Mouse (Mus musculus) kidney, postnatal 0 days (tissue): ENCODE data around the gene Ift22. TPM values are rescaled to one million over a fixed set of nuclear protein-coding genes. Genes with fewer than 3 reads are reported as not detected.

Experiments used
- ATAC-seq: fragments of 200-750 bp; cut with Nextera tagmentation; replicated peaks from 2 replicates; pipeline ENCODE4 v1.8.0; 2017; ENCODE audit warnings: low read depth, moderate number of reproducible peaks, moderate TSS enrichment, moderate library complexity; ENCODE audit not compliant: low FRiP score
- DNase-seq: peaks from one replicate; pipeline ENCODE4 v3.0.0-alpha.2; 2016; ENCODE audit warnings: low spot score
- H3K27ac ChIP-seq: fragments of 300-500 bp; sonication (generic); 2 replicates; pipeline ENCODE4 v1.5.1; 2014; ENCODE audit warnings: mild to moderate bottlenecking
- H3K27me3 ChIP-seq: fragments of 300-500 bp; sonication (generic); 2 replicates; pipeline ENCODE4 v1.6.1; 2014; ENCODE audit warnings: low read length, mixed read lengths; ENCODE audit not compliant: insufficient read depth
- H3K36me3 ChIP-seq: fragments of 300-500 bp; sonication (generic); 2 replicates; pipeline ENCODE4 v1.6.1; 2014; ENCODE audit warnings: low read length, mixed read lengths; ENCODE audit not compliant: insufficient read depth
- H3K4me1 ChIP-seq: fragments of 300-500 bp; sonication (generic); replicated peaks from 2 replicates; pipeline ENCODE4 v1.6.1; 2014; ENCODE audit warnings: antibody characterized with exemption, low read length, mixed read lengths; ENCODE audit not compliant: insufficient read depth
- H3K4me2 ChIP-seq: fragments of 300-500 bp; sonication (generic); 2 replicates; pipeline ENCODE4 v1.6.1; 2014; ENCODE audit warnings: mild to moderate bottlenecking, low read length, moderate library complexity, mixed read lengths
- H3K4me3 ChIP-seq: fragments of 300-500 bp; sonication (generic); replicated peaks from 2 replicates; pipeline ENCODE4 v1.5.1; 2014; ENCODE audit warnings: low read depth, low read length
- H3K9ac ChIP-seq: fragments of 300-500 bp; sonication (generic); 2 replicates; pipeline ENCODE4 v1.6.1; 2014; ENCODE audit warnings: low read depth, low read length
- H3K9me3 ChIP-seq: fragments of 300-500 bp; sonication (generic); replicated peaks from 2 replicates; pipeline ENCODE4 v1.6.1; 2016; ENCODE audit warnings: low read length, inconsistent platforms, mixed read lengths
- CTCF ChIP-seq: IDR thresholded peaks from 2 replicates; pipeline ENCODE4 v1.5.1; 2016; ENCODE audit warnings: antibody characterized with exemption, low read depth, mild to moderate bottlenecking, moderate library complexity
- WGBS: fragments of 180-500 bp; shearing (Covaris S2); extraction: QIAGEN DNeasy Blood & Tissue Kit; methylation state at CpG from one replicate; pipeline ENCODE4 v1.1.7; 2014; 5-methylcytosine and 5-hydroxymethylcytosine counted together
- polyA plus RNA-seq: library from polyadenylated mRNA; unstranded; fragments of >200 nt; fragmentation: Nextera tagmentation; extraction: Ambion mirVana; gene quantifications from 2 replicates; pipeline ENCODE4 v1.2.1, GENCODE M21; 2015

Gene Ift22
- polyA plus RNA-seq, 1 experiment from 2014 or later = 75.8 TPM

- Histone ChIP-seq H3K27ac (peak within 1 kb of the TSS; percentile 37; the same call in 1 of the 2 replicates), H3K4me3 (peak within 1 kb of the TSS; percentile 38), H3K36me3 (no peaks in the 10 kb centered on the region), H3K4me2 (peak within 1 kb of the TSS; percentile 69), H3K9me3 (no peaks in the 10 kb centered on the region), H3K9ac (peak within 1 kb of the TSS; percentile 63), H3K4me1 (peaks cover 15% of the 10 kb centered on the region), H3K27me3 (no peaks in the 10 kb centered on the region)
- TF ChIP-seq CTCF = no peak
- WGBS = under 1% methylated on average over 44 of the region's 44 CpGs
- ATAC-seq (peak; percentile 31), DNase-seq (no peak)
These were observed 25.0 kb upstream of the Ift22 start, which contains the start of gene Col26a1 for GRCm38 (mm10) chr5:136882788-136883439. Gene Col26a1, minus strand, starts transcription at chr5:136883209.

GRCm38 (mm10) chr5:136886957-136887356 is 21.0 kb upstream of the Ift22 start:
- Histone ChIP-seq H3K36me3 (no peaks in the 10 kb centered on the region), H3K4me3 (no peak overlapping the region), H3K9me3 (no peaks in the 10 kb centered on the region), H3K27me3 (no peaks in the 10 kb centered on the region), H3K27ac (no peak overlapping the region; the same call in 1 of the 2 replicates), H3K9ac (no peak overlapping the region), H3K4me2 (no peak overlapping the region), H3K4me1 (peaks cover 9% of the 10 kb centered on the region)
- 32% methylated on average over 7 of the region's 7 CpGs for WGBS
- TF ChIP-seq CTCF = no peak
- ATAC-seq (no peak), DNase-seq (peak; percentile 55)

DNA sequence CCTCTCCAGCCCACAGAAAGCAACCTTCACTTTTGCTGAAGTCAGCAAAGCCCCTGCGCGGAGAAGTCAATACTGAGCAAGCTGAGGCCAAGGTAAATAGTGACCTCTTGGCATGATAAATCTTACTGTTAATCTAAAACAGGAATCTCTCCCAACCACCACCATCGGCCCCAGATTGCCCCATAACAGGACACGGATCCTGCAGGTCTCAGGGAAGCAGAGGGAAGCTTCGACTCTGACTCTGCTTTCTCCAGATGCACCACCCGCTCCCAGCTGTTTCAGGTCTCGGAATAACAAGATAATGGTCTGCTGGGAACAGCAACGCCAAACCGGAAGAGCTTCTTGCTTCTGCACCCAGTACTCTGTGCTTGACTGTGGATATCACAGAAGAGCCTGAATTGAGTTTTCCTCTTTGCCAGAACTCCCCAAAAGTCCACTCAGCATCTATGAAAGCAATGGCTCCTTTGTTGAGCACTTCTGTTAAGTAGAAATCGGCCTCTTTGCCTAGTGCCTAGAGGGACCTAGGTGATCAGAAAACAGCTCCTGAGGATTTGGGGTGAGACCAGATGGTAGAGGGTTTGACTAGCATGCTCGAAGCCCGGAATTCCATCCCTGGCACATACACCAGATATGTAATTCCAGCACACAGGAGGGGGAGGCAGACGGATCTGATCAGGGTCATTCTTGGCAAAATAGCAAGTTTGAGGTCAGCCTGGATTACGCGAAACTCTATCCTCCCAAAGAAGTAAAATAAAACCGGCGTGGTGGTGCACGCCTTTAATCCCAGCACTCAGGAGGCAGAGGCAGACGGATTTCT is 19.2 kb upstream of the Ift22 start:
- no peak for ATAC-seq
- peak; percentile 66 for DNase-seq
- H3K9ac ChIP-seq = 0 out of 2 replicates have a peak overlapping the region, but pooled peaks have one; percentile 18
- no peak overlapping the region for H3K4me3 ChIP-seq
- 33% methylated on average over 19 of the region's 19 CpGs for WGBS
- H3K4me1 ChIP-seq = no peaks in the 10 kb centered on the region
- no peaks in the 10 kb centered on the region for H3K36me3 ChIP-seq
- no peak for TF ChIP-seq CTCF
- no peaks in the 10 kb centered on the region for H3K9me3 ChIP-seq
- H3K27ac ChIP-seq = peak overlapping the region; percentile 73
- H3K27me3 ChIP-seq = no peaks in the 10 kb centered on the region
- peak overlapping the region; percentile 37 for H3K4me2 ChIP-seq

DNA sequence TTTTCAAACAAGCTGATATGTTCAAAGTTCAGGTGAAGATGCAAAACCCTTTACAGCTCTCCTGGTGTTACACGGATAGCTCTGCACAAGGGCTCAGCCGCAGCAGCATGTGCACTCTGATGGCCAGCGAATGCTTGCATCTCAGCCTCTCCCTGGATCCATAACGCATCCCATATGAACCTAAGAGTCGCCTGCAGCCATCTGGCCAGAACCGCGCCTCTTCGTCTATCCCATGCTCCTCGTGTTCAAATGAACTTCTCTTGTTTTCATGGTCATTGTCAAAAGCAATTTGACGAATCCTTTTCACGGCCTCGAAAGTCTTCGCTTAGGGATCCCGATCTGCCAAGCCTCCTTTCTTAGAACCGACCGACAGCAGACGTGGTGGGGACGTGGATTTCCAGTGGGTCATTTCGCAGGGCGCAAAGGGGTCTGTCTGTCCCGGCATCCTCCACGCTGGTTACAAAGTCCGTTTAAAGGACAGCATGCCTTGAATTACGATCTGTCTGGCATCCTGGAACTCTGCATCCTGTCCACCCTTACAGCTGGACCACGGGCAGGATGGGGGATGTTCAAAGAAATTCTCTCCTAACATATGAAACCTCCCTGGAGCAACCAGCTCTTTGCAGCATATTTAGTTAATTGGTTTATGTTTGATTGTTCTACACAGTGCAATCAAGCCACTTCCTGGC is 13.0 kb upstream of the Ift22 start:
- H3K27ac ChIP-seq = 0 out of 2 replicates have a peak overlapping the region, but pooled peaks have one; percentile 22
- H3K36me3 ChIP-seq = no peaks in the 10 kb centered on the region
- no peak for TF ChIP-seq CTCF
- no peak for DNase-seq
- no peaks in the 10 kb centered on the region for H3K9me3 ChIP-seq
- no peaks in the 10 kb centered on the region for H3K27me3 ChIP-seq
- 37% methylated on average over 25 of the region's 25 CpGs for WGBS
- 0 out of 2 replicates have a peak overlapping the region, but pooled peaks have one; percentile 18 for H3K9ac ChIP-seq
- H3K4me3 ChIP-seq = no peak overlapping the region
- H3K4me2 ChIP-seq = peak overlapping the region; percentile 23; the same call in 1 of the 2 replicates
- peaks cover 5% of the 10 kb centered on the region; the same call in 1 of the 2 replicates for H3K4me1 ChIP-seq
- ATAC-seq = no peak

DNA sequence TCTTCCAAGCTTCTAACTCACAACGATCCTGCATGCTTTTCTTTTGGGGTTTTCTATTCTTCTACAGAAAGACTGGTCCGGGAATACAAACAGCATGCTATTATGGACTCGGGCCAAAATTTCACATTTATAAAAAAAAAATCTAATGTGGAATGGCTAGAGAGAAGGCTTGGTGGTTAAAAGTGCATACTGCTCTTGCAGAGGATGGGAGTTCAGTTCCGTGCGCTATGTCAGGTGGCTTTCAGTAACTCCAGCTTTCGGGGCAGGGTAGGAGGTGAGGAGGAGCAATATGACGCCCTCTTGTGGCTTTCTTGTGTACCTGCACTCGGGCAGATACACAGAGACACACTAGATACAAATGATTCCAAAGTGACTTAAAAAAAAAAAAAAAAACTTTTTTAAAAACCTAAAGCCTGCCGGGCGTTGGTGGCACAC is 12.4 kb upstream of the Ift22 start:
- no peak overlapping the region for H3K9ac ChIP-seq
- 48% methylated on average over 10 of the region's 10 CpGs for WGBS
- no peak overlapping the region for H3K4me3 ChIP-seq
- H3K4me1 ChIP-seq = peaks cover 5% of the 10 kb centered on the region; the same call in 1 of the 2 replicates
- no peaks in the 10 kb centered on the region for H3K36me3 ChIP-seq
- H3K27ac ChIP-seq = 0 out of 2 replicates have a peak overlapping the region, but pooled peaks have one; percentile 22
- DNase-seq = peak; percentile 73
- H3K9me3 ChIP-seq = no peaks in the 10 kb centered on the region
- no peak for ATAC-seq
- H3K27me3 ChIP-seq = no peaks in the 10 kb centered on the region
- peak; percentile 51 for TF ChIP-seq CTCF
- peak overlapping the region; percentile 23; the same call in 1 of the 2 replicates for H3K4me2 ChIP-seq

- ATAC-seq (no peak), DNase-seq (no peak)
- no peak overlapping the region for H3K4me2 ChIP-seq
- no peak for TF ChIP-seq CTCF
- WGBS = 66% methylated on average over 3 of the region's 3 CpGs
- H3K27ac ChIP-seq = no peak overlapping the region
- H3K9ac ChIP-seq = no peak overlapping the region
- no peaks in the 10 kb centered on the region for H3K9me3 ChIP-seq
- no peak overlapping the region for H3K4me3 ChIP-seq
- 0 out of 2 replicates have a peak, but pooled peaks cover 5% of the 10 kb centered on the region for H3K4me1 ChIP-seq
- H3K27me3 ChIP-seq = no peaks in the 10 kb centered on the region
- H3K36me3 ChIP-seq = no peaks in the 10 kb centered on the region
These were observed 3.3 kb upstream of the Ift22 start for GRCm38 (mm10) chr5:136904621-136905020.
